Mouse (Mus musculus): Measurements from ENCODE around the gene Gkn1.

Gene Gkn1

GRCm38 (mm10) chr6:87326932-87327331, 23.8 kb downstream of the Gkn1 start:
- DNase-seq (ENCODE audit: low spot score in 2 of 2), result no peak

DNA sequence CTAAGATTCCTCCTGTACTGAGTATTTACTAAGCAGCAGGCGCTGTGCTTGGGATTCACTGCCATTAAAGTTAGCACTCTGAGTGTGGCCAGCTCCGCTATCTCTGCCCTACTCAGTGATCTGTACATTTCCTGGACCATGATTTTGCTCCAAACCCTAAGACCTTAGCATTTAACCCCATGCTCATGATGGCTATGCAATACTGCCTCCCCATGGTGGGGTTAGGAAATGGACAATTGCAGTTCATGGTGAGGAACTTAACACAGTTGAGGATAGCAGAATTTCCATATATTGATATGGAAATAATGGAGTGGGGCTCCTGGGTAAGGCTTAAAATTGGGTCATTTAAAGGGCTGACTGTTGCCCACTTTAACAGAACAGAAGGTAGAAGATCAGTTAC, 27.4 kb downstream of the Gkn1 start:
- DNase-seq (ENCODE audit: low spot score in 2 of 2), result peak in 1 of 2 experiments; percentile 43

DNA sequence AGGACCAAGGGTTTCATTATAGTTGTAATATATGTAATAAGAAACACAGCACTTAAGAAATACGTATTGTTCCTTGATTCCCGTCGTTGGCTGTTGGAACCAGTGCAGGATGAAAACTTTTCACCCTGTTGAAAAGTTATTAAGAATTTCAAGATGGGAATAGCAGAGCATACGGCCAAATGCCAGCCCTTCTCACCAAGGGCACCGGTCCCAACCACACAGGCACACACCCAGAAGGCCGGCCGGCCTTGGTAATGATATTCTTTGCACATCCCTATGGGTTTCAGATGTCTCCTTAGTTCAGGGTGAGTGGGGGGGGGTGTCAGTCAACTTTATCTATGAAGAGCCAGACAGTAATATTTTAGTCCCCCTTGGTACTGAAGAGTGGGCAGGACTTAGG, 32.1 kb downstream of the Gkn1 start:
- no peak for DNase-seq (ENCODE audit: low spot score in 2 of 2)

DNA sequence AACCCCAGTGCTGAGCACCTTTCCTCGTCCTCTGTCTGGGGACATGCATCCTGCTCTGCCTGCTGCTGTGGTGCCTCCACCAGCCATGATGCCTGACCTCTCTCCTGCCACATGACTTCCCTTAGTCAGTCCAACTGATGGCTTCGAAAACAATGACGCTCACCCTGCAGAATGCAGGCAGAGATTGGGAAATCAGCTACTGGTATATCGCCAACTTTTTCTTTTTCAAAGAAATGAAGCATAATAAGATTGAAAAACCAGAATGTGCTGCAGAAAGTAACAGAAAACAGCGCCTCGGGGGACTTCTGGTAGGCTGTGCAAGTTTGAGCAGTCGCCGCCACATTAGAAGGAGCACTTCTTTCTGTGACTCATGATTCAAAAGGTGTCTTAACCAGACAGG, 33.8 kb downstream of the Gkn1 start:
- DNase-seq (ENCODE audit: low spot score in 2 of 2), result no peak

- no peak for DNase-seq (ENCODE audit: low spot score in 2 of 2)
Measured at GRCm38 (mm10) chr6:87312761-87313160, 38.0 kb downstream of the Gkn1 start.

- DNase-seq (ENCODE audit: low spot score in 2 of 2), result no peak
Measured at GRCm38 (mm10) chr6:87304486-87304885, 46.3 kb downstream of the Gkn1 start.

DNA sequence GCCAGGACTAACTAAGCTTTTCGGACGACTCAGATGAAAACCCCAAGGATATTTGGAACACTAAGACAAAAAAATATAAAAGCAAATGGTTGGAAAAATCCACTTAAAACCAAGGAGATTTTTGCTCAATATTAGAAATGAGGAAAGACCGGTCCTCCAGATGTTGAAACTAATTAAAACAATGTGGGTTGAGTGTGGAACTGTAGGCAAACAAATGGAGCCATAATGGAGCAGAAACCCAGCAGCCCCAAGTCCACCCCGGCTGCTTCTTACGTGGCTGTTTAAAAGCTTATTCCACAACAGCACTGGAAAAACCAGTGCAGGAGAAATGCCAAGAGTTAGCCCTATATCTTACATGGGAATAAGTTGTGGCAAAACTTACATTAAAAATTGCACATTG, 48.0 kb downstream of the Gkn1 start:
- DNase-seq (ENCODE audit: low spot score in 2 of 2), result no peak

DNA sequence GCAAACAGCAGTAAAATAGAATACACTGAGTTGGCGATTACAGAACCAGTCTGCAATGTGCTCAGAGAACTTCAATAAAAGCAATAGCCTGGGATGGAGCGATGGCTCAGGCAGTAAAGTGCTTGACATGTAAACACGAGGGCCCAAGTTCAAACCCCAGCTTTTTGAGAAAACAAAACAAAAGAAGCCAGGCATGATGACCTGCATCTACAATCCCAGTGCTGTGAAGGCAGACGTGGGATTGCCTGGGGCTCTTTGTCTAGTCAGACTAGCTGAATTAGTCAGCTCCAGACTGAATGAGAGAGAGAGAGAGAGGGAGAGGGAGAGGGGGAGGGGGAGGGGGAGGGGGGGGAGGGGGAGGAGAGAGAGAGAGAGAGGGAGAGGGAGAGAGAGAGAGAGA, 48.8 kb downstream of the Gkn1 start:
- DNase-seq (ENCODE audit: low spot score in 2 of 2), result no peak

All from spleen, postnatal 14 days (tissue).